Mouse (Mus musculus) heart, postnatal 4 days (tissue): ENCODE results near the gene Dctn1. TPM values are rescaled to one million over a fixed set of nuclear protein-coding genes. Genes with fewer than 3 reads are reported as not detected.

ENCODE experiments used
- DNase-seq: peaks from one replicate; pipeline ENCODE4 v3.0.0; 2021
- total RNA-seq, 2 experiments: library from RNA; stranded (reverse); gene quantifications; 2 replicates each; pipeline ENCODE4 v1.2.3; 2021

Dctn1 gene
- total RNA-seq, 2 experiments from 2014 or later = 122 to 123 TPM

GRCm38 (mm10) chr6:83136881-83137575 is 28.7 kb upstream of the Dctn1 start:
- DNase-seq = peak; percentile 83

DNA sequence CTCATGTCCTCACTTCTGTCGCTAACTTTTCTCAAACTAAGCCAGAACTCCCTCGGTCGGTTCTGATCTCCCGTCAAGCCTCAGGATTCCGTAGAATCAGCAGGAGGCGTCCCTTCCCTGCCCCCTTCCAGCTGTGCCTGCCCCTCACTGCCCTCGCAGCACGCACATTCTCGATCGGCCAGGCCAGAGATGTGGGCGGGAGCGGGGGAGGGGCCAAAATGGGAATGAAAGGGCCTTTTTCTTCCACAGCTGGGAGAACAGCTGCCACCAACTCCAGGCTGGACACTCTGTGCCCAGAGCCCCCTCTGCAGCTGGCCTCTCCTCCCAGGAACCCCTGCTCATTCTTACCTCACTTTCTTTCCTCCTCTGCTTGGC is 28.2 kb upstream of the Dctn1 start:
- DNase-seq = peak; percentile 94

DNA sequence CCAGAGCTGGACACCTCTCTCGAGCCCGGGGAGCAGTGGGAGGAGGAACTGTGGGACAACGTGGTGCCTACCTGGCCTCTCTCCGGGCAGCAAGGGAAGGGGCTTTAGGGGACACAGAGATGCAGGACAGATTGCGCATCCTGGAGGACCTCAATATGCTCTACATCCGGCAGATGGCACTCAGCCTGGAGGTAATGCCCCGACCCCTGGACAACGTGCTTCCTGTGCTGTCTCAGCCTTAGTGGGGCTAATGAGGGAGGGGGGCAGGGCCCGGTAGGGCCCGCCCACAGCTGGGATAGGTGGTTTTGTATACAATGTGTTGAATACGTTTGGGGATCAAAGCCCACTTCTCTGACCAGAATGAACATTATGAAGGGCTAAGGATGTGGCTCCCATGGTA is 27.7 kb upstream of the Dctn1 start:
- peak; percentile 50 for DNase-seq

GRCm38 (mm10) chr6:83140044-83140443 is 25.7 kb upstream of the Dctn1 start:
- no peak for DNase-seq

DNA sequence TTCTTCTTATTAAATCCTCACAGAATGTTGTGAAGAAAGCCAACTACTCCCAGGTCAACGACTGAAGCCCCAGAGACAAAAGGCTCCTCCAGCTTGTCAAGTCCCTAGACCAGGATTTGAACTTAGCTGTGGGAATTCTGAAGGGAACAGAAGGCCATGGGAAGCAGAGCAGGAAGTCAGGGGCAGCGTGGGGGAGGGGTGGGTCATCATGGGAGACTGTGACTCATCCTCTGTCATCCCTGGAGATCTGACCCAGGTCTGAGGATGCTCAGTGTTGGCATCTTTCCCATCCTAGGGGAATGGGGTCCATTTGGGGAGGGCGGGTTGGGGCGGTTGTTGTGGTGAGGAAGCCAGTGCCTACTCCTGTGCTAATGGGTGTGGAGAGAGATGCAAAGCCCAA is 24.1 kb upstream of the Dctn1 start:
- DNase-seq = no peak

GRCm38 (mm10) chr6:83142211-83142731 is 23.4 kb upstream of the Dctn1 start:
- DNase-seq = peak; percentile 47

DNA sequence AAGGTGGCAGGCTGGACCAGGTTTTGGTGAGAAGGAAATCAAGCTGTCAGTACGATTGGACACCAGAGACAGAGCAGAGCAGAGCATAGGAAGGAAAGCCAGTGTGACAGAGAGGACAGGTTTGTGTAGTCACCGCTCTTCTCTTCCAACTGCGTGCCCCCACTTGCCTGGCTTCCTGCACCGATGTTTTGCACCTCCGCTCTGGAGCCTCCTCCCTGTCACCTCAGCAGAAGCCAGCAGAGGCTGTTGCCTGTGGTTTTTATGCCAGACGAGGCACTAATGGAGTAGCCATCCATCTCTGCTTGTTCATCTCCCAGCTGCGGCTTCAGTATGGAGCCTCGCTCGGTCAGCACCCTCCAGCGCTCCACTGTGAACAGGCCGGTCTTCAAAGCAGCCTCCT is 22.8 kb upstream of the Dctn1 start:
- no peak for DNase-seq

GRCm38 (mm10) chr6:83145209-83145608 is 20.5 kb upstream of the Dctn1 start:
- no peak for DNase-seq

- no peak for DNase-seq
Observed at GRCm38 (mm10) chr6:83145805-83146204, 19.9 kb upstream of the Dctn1 start.

DNA sequence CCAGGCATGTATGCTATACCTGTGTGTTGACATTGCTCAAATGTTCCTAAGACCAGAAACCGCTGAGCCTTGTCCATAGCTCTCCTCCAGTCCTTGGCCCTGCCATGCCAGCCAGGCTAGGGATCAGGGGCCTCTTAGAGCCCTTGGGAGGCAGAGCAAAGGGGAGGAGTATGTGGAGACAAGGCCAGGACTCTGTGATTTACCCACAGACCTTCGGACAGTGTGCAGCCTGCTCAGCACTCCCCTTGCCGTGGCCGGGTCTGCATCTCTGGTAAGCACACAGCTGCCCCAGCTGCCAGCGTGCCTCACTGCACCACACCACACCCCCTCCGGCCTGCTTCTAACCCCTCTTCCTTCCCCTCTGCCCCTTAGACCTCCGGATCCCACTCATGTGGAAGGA is 18.4 kb upstream of the Dctn1 start:
- no peak for DNase-seq

DNA sequence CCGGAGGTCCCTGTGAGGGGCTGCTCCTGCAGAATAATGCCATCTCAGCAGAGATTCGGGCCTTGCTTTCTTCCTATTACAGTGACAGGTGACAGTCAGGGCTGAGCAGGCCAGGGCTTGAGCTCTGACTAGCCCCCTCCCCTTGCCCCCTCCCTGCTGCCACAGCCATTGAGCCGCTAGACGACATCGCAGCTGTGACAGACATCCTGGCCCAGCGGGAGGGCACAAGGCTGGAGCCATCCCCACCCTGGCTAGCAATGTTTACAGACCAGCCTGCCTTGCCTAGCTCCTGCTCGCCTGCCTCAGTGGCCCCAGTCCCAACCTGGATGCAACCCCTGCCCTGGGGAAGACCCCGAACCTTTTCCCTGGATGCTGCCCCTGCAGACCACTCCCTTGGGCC is 14.0 kb upstream of the Dctn1 start:
- no peak for DNase-seq

DNA sequence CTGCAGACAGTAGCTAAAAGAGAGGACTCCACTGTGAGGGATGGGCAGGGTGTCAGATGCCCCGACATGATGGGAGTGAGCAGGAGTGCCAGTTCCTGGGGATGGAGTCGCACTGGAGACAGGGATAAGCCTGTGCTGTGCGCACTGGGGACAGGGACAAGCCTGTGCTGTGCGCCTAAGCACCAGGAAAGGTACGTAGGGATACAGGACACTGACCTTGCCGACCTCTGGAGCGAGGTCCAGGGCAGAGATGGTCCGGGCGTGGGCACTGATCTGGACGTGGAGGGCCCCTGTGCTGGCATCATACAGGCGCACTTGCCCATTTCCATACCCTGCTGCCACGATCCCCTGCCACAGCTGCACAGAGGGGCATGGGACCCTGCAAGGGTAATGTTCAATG is 12.7 kb upstream of the Dctn1 start:
- DNase-seq = no peak

DNA sequence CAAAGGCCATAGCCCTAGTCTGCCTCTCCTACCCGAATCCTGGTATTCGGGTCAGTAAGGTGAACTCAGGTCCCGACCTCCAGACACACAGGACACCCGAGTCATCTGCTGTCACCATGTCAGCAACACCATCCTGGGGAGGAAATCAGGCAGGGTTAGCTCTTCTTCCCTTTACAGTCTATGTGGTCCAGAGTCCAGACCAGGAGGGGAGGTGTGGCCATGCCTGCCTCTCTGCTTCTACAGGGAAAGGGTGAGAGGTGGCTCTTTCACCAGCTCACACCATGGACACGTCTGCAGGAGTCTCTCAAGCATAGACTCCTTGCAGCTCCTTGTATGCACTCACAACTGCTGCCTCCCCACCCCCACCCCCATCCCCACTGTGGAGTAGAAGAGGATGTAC is 12.2 kb upstream of the Dctn1 start:
- DNase-seq = no peak

- DNase-seq = peak; percentile 41
Observed at GRCm38 (mm10) chr6:83155552-83156238, 10.0 kb upstream of the Dctn1 start.

DNA sequence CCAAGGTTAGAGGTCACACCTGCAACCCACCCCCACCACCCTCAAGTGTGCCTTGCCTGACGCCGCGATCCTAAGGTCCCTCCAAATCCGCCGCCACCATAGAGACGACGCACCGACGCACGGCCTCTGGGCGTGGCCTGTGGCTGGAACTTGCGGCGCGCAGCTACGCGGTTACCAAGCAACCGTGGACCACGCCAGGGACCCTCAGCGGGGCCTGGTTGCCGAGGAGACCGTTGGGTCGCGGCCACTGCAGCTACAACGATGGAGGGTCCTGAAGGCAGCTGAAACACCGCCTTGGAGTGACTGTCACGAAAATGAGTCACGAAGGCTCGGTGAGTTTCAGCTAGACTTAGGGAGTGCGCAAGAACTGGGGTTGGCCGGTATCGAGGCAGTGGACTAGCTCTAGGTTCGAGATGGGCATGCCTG is 9.4 kb upstream of the Dctn1 start, which contains the start of the genes Wdr54 and 1700003E16Rik:
Gene Wdr54 (minus strand): TSS at position 139 of the 426 bp plus-strand sequence.
Gene 1700003E16Rik (plus strand): TSS at position 146 of the 426 bp plus-strand sequence.
- DNase-seq = peak; percentile 70

GRCm38 (mm10) chr6:83159456-83159855 is 6.3 kb upstream of the Dctn1 start:
- peak; percentile 62 for DNase-seq

- no peak for DNase-seq
Observed at GRCm38 (mm10) chr6:83161442-83161841, 4.3 kb upstream of the Dctn1 start.

DNA sequence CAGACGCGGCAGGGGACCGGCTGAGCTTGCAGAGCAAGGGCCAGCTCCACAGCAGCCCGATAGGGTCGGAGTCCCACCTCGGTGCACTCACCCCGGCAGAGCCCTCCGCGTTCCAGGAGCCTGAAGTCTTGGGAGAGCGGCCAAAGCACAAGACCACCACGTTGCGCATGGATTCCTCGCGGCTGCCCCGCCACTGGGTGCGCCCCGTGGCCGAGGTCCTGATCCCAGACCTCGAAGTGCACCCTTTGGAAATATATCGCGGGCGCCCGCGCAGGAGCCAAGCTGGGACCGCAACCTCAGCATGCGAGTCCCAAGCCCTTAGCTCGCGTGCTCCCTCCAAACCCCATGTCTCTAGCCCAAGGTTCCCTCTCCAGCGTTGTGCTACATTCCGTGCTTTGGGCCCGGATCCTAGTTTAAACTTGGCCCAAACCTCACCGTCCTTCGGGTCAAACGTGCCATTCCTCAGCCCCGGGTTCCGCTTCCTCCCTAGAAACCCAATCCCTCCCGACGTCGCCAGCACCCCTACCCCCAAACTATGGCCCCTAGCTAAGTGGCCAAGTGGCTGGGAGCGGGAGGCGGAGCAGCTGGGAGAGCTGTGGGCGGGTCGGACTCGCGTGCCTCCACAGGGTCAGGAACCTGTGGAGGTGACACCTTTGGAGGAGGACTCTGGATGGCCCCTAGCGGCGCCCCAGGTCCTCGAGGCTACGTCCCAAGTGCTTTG is 3.6 kb upstream of the Dctn1 start:
- peak; percentile 44 for DNase-seq

GRCm38 (mm10) chr6:83162701-83163100 is 3.0 kb upstream of the Dctn1 start:
- DNase-seq = peak; percentile 64

GRCm38 (mm10) chr6:83165026-83165606 is 604 bp upstream of the Dctn1 start:
- DNase-seq = no peak

DNA sequence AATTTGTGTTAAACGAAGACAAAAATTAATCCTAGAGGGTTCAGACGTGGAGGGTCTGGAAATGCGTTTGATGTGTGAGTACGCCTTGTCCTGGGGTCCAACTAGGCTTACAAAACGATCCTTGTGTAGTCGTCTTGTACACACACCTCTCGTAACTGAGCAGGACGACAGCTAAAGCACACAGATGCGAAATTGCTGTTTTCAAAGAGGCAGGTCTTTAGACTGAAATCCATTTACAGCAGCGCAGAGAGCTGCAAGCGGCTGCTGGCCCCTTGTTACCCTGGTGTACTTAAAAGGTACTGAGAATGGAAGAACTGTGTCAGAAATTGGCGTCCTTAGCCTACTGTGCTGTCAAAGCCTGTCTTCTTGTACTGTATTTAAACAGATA is 517 bp downstream of the Dctn1 start:
- DNase-seq = no peak

DNA sequence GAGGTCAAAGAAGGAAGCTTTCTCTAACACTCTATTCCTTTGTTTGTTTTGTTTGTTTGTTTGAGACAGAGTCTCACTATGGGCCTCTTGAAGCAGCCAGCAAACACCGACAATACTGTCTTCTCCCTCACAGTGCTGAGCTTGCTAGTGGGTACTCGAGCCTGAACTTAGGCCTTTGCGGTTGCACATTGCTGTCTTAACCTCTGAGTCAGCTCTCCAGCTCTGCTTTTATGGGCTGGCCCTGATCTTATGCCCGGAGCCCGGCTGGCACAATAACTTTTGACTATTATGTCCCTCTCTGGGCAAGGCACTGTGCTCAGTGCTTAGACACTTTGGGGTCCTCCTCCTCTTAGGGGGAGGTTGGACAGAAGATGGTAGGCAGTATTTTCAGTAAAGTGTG is 4.2 kb downstream of the Dctn1 start:
- DNase-seq = no peak

GRCm38 (mm10) chr6:83171063-83171462 is 5.3 kb downstream of the Dctn1 start:
- DNase-seq = no peak
